Mouse (Mus musculus) lung, adult 18-20 months (tissue): ENCODE measurements at regions not wholly inside any gene's neighbourhood (a gene's known extent, or its start where the extent isn't known, plus 50 kb on each side); places are given as distances from the start of the nearest gene placed in this dataset.

Experiments
- DNase-seq, 2 experiments: peaks; one replicate each; pipeline ENCODE4 v3.0.0; 2022; ENCODE audit warnings: mixed read lengths in 2 of 2

DNA sequence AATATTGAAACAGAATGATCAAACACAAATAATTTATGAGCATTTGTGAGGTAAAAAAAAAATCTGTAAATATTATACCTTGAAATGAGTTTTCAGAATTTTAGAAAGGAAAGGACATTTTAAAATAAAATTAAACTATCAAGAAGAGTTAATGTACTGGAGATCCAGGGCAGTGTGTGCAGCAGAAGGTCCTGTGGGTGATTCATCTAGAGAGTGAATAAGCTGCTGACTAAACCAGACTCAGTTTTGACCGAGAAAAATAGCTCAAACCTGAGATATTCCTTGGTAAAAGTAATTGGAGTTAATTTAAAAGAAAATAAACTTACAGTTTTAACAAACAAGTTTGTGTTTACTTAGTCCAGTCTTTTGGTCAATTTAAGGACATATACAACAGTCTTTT is 1118.6 kb upstream of the Celf2 start:
- no peak for DNase-seq

DNA sequence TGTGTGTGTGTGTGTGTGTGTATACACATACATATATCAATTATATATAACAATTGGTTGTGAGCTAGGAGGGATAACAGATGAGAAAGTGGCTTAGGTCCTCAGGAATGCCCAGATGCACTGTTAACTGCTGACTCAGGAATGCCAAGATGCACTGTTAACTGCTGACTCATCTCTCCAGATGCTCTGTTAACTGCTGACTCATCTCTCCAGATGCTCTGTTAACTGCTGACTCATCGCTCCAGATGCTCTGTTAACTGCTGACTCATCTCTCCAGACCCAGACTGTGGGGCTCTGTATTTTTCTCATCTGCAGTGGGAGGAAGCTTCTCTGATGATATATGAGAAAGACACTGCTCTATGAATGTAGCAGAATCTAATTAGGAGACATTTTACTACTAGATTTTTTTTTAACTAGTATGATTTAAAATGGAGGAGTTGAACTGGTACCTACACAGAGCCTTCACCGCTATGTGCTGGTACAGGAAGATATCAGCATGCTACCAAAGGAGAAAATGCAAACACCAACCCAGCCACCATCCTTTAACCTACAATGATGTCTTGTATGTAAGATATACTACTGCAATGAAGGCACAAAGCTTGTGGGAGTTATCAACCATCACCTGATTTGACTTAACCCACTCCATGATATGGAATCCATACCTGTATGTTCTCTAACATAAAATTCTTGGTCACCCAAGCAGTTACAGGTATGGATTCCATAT is 1119.3 kb upstream of the Celf2 start:
- DNase-seq, result no peak

DNA sequence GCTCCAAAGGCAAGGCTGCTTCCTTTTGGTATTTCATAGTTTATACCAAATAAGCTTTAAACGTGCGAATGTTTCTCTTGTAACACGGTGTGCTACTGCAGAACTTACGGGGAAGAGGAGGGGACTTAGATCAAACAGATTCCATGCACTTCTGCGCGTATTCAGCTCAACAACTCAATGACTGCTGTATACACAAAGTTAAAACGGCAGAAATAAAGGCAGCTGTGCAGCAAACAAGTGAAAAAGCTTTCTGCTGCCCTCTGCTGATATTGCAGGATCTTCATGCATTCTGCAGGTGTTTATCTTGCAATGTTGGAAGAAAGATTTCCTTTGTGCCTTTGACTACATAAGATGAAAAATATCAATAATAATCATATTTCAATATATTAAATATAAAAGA is 1128.7 kb upstream of the Celf2 start:
- DNase-seq, result no peak

DNA sequence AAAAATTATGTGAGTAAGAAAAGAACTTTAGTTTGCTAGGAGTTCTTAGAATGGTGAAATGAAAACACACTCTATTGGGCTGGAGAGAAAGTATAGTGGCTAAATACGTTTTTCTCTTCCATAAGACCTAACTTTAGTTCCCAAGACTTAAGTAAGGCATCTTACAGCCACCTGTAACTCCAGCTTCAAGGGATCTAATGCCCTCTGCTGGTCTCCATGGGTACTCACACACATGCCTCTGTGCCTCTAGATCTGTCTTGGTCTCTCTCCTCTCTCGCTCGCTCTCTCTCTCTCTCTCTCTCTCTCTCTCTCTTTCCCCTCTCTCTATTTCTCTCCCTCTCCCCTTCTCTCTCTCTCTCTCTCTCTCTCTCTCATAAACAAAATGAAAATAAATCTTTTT is 1129.9 kb upstream of the Celf2 start:
- DNase-seq, result no peak

DNA sequence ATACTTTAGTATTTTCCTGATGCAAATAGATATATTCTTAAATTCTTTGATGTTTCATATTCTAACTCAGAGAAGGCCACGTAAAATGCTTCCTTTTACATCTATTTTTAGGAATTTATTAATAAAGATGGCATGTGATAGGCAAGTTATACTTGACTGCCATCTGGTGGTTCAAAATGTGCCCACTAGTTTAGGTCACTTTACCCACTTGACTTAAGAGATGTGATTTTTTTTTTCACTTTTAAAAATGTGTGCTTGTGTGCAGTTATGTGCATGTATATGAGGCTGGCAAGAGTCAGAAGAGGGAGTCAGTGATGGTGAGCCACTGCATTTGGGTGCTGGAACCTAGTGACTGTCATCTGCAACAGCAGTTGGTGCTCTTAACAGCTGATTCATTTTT is 1136.1 kb upstream of the Celf2 start:
- DNase-seq, result no peak

DNA sequence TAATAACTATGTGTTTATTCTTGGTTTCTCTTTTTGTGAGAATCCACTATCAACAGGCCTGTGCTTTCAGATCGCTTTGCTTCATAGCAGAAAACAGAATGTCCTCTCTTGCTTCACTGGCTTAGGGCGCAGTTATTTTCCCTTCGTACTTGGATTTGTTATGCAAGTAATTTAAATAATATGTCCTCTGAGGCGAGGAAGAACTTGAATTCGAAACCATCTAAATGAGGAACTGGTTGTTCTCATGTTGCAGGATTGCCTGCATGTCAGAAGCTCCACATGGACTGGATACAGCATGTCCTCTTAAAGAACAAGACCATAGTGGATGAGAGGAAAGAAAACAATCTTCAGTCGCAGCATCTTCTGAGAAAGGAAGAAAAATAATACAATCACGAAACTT is 1151.2 kb upstream of the Celf2 start:
- no peak for DNase-seq

DNA sequence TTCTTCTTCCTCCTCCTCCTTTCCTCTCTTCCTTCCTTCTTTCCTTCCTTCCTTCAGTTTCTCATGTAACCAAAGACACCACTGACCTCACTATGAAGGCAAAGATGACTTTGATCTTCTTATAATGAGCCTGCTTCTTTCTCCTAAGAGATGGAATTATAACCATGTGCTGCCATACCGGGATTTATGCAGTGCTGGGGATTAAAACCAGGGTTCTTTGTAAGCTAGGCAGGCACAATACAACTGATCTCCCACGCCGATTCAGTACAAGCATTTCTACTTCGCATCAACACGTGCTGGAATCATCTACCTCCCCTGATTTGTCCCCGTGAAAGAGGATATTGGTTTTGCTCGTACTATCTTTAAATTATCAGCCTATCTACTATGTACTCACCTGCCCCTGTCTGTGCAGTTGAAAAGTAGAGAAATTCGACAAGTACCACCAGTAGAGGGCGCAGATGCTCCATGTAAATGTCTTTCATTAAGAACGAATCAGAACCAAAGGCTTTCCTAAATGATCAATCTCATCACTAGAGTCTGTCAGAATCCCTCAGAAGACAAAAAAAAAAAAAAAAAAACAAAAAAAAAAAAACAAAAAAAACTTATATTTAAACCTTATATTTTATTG is 1164.5 kb upstream of the Celf2 start:
- DNase-seq, result peak; percentile 14 to 39

DNA sequence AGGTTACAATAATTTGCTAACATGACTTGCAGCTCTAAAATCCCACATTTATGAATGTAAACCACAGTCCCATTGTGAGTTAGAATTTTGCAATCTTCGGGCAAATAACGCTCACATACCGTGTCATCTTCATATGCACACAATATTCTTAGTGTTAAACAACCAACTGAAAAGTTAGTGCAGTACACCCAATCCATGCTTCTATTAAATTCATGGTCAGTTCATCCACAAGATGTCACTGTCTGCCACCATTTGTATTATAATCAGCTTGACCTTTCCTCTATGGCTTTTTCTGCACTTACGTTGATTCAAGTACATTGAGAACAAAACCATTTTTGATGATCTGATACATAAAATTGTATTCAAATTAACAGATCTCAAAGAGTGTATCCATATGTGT is 1166.2 kb upstream of the Celf2 start:
- no peak for DNase-seq

DNA sequence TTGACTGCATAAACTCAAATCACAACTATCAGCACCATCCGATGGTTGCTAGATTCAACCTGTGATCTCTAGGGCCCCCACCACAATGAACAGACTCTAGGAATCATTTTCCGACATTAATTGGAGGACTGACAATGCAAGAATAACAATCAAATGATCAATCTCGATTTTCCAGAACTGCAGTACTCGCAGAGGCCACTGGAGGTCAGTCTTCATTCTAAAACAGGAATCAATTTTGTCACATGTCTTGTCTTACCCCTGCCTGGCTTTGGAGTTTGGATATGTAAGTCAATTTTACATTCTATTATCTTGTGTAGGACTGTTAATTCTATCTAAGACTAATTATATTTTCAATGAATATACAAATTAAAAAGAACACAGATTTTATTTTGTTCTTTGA is 1167.2 kb upstream of the Celf2 start:
- no peak for DNase-seq

DNA sequence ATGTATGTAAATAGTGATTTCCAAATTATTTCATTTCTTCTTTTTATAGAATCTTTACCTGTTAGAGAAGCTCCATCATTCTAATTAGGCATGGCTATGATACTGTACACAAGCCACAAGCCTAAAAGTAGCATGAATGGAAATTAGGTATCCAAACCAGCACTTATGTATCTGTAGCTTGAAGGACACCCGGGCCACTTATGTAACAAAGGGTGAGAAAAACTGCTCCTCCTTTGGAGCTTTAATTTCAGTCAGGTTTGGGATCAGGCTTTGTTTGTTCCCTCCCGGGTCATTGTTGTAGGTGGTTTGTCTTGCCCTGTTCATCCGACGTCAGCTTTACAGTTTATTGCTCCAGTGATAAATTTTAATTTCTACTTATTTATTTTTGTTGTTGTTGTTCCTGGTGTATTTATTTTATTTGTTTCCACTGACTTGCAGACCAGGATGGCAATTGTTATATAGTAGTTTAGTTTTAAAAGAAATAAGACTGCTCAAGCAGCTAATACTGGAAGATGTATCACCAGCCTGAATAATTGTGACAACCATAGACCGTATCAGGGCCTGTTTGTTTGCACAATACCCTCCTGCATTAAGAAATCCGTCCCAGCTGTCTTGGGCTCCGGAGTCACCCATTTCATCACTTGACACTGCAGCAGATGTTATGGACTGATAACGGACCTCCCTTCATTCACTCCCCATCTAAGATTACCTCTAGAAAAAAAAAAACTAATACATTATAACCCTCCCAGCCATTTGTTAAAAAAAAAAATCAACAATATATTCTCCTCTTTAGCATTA is 1181.7 kb upstream of the Celf2 start:
- DNase-seq, result no peak

DNA sequence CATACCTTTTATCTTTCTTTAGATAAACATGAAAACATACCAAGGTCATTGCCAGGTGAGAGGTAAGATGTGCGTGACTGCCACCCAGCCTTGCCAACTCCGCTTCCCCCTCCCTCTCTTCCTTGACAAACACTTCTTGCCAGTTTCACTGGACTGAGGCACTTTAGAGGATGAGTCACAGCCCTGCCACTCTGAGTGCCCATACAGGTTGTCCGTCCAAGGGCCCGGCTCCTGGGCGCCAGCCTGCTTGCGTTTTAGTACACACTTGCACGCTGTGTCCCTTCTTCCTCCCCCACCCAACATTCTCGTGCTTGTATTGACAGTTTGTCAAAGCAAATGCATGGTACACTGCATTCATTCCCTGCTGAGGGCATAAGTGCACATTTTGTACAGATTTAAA is 1151.7 kb upstream of the 4930412O13Rik start:
- peak; percentile 69 to 82 for DNase-seq

DNA sequence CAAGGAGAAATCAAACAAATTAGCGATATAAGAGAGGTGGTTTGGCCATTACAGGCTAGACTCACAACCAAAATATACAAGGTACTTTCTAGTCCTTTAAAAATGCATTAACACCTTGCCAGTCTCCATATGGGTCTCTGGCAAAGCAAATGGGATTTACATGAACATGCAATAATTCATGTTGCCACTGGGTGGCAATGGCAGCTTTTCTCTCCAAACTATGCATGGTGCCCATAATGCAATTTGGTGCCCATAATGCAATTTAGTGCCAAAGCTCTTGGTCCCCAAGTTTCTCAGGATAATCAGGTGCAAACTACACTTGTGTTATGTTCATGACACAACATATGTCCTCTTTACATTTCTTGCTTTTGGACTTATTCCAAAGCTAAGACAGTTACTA is 1126.9 kb upstream of the 4930412O13Rik start:
- DNase-seq, result peak; percentile 4 to 18

DNA sequence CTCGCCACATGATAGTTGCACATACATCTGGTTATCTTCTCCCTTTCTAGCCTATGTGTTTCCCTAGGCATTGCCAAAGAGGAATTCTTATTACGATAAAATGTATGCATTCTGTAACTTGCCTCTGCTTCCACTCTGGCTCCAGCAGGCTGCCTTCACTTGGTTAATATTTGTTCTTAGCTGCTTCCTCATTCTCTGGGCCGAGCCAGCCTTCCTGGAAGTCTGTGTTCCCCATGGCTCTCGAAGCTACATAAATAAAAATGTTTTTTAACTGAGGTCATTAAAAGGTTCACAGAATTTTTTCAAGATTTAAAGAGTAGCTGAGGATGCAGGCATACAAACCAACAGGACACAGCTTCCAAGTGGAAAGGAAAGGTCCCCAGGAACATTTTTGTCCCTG is 1124.5 kb upstream of the 4930412O13Rik start:
- DNase-seq, result no peak

DNA sequence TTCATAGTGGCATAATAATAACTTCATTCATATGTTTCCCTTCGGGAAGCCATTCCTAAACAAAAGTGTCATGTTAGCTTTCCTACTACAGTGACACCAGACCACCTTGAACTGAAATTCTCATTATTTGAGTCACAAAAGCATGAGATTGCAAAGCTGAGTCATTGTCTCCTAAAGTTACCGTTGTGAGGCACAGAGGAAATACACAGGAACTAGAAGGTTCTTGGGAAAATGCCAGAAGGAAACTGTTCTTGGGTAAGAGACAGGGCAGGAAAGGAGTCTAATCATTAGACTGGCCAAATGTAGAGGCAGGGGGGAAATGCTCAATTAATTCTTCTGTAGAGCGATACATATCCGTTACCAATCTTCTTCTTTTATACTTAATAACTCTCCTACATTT is 1110.4 kb upstream of the 4930412O13Rik start:
- no peak for DNase-seq

DNA sequence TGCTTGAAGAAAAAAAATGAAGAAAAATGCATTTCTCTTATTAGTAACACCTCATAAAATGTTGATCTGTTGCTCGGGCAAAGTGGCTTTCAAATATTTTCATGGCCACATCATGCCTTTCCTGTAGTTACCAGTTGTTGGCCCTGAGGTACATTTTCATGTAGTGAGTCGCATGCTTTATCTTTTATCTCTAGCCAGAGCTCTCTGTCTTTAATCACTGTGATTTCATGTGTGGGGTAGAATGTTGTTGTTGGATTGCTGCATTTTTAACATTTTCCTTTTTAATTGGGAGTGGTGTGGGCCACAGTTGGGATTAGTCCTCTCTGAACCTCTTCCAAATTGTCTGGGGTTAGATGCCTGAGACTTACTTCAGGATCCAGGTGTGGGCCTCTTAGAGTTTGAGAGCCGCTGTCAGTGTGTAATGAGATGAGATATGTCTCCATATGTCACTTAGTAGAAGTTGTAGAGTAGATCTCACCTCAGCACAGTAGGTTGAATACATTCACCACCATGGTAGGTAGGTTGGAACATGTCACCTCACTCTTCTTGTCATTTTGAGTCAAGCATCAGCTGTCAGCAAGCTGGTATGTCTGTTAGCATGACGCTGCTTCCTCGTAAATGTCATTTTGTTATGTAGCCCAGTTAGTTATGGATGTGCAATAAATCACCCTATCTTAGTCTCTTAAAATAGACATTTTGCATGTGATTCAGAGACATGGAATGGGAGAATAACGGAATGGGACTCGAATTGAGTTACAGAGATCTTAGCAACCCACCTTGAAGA is 1099.7 kb upstream of the 4930412O13Rik start:
- no peak for DNase-seq

DNA sequence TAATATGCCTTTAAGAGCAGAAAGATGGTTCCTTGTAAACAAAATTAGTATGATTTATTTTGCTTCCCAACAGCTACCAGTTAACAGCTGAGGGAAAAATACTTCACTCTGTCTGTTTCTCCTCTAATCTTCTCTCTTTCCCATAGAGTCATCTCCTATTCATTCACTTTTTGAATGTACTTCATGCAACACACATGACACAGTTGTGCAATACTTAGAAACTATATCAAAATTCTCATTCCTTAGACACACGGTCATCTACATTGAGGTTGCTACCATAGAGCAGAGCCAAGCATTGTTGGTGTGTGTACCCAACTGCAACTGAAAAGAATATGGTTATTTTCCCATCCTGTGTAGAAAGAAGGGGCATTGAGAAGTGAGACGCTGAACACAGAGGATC is 1098.8 kb upstream of the 4930412O13Rik start:
- no peak for DNase-seq

DNA sequence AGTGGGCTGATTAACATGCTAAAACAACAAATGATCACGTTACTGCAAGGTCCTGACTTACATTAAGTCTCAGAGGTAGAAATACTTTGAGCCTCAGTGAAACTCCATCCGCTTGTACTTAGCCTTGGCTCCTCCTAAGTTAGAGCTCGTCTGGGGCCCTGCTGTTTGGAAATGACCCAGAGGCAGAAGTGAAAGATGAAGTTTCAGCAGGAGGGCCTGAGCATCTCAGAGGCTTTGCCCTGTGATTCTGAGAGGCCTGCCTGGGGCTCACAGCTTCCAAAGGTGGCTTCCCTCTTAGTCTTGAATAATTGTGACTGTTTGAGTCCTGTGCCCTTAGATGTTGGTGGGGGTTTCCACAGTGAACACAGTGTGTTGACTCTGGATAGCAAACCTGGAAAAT is 1079.0 kb upstream of the 4930412O13Rik start:
- no peak for DNase-seq

DNA sequence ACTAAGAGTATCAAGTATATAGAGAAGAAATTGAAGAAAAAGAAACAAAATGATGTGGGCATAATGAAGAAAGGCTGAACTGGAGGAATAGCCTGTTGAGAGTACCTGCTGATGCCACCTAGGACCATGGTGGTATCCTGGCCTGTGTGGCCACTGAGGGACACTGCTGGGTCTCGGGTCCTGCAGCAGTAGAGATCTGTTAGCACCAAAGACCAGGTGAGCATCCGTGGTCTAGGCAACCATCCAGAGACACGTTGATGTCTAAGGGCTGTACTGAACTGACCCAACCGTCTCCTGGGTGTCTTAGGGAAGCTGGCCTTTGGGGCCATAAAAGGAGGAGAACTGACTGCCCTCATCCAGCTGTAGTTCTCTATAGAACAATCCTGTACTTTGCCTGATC is 1071.4 kb upstream of the 4930412O13Rik start:
- no peak for DNase-seq

DNA sequence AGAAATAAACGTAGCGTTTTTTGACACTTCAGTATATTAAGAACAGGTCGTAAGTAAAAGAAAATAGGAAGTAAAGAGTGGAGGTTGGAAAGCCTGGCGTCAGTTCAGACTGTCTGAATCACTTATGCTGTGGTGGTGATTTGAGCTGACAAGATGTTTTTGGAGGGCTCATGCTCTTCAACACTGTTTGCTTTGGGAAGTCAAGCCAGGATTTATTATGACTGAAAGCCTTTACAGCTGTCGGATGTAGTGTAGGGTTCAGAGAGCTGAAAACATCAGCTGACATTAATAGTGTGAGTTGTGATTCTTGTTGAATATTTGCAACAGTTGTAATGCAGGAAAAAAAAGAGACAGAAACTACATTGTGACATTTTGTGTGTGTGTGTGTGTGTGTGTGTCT is 1062.9 kb upstream of the 4930412O13Rik start:
- no peak for DNase-seq

DNA sequence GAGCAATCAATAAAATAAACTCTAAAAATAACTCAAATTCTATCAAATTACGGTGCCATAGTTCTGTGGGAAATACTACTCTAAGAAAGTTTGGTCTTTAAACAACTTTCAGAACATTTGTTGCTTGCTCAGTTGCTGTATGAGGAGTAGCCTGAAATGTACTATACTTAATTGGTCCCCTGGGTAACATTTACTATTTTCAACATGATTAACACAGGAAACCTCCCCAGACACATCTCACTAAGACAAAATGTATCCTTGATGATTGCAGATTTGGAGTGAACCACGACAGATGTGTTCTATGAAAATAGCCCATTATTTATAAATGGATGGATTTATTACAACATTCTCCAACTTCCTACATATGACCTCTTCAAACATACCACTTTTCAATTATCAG is 1055.6 kb upstream of the 4930412O13Rik start:
- no peak for DNase-seq
